Mouse (Mus musculus) thymus, adult 2 months (tissue): ENCODE measurements at regions not wholly inside any gene's neighbourhood (a gene's known extent, or its start where the extent isn't known, plus 50 kb on each side); places are given as distances from the start of the nearest gene placed in this dataset.

Experiments
- CTCF ChIP-seq: fragments of 200-500 bp; IDR thresholded peaks from 2 replicates; pipeline ENCODE4 v1.5.1; 2012; ENCODE audit warnings: mild to moderate bottlenecking, control low read depth, low read length, moderate library complexity, borderline replicate concordance; ENCODE audit not compliant: control insufficient read depth, poor library complexity, insufficient read depth; ENCODE audit errors: extremely low read depth
- POLR2A ChIP-seq: fragments of 200-500 bp; IDR thresholded peaks from 2 replicates; pipeline ENCODE4 v1.6.1; 2012; ENCODE audit warnings: mild to moderate bottlenecking, low read length, control low read depth, moderate library complexity; ENCODE audit not compliant: control insufficient read depth, poor library complexity, insufficient read depth; ENCODE audit errors: extremely low read depth

- no peak for TF ChIP-seq CTCF
- TF ChIP-seq POLR2A = no peak
Measured at GRCm38 (mm10) chr9:85925259-85925658, 83.1 kb downstream of the Tpbg start.
